Mouse (Mus musculus): ENCODE data around the gene Gbp3. TPM values are rescaled to one million over a fixed set of nuclear protein-coding genes. Genes with fewer than 3 reads are reported as not detected.

Gene Gbp3
- polyA plus RNA-seq, 1 experiment from 2014 or later: 4.3 TPM

GRCm38 (mm10) chr3:142618658-142619057, 58.8 kb downstream of the Gbp3 start:
- H3K9ac ChIP-seq (ENCODE audit: low read length): no peak overlapping the region
- H3K36me3 ChIP-seq (ENCODE audit: control insufficient read depth, insufficient read depth): no peaks in the 10 kb centered on the region
- H3K4me1 ChIP-seq (ENCODE audit: control insufficient read depth, insufficient read depth, low read length): no peaks in the 10 kb centered on the region; the same call in 1 of the 2 replicates
- H3K4me3 ChIP-seq (ENCODE audit: low read length): no peak overlapping the region
- no peak overlapping the region for H3K4me2 ChIP-seq (ENCODE audit: low read depth, low read length)
- no peak overlapping the region for H3K27ac ChIP-seq (ENCODE audit: low read length)
- H3K9me3 ChIP-seq (replicated peaks; ENCODE audit: control insufficient read depth, low read length): no peaks in the 10 kb centered on the region
- no peak for ATAC-seq (replicated peaks; ENCODE audit: extremely low read depth, insufficient read depth, low FRiP score)
- 77% methylated on average over 3 of the region's 3 CpGs for WGBS
- H3K27me3 ChIP-seq (ENCODE audit: control insufficient read depth, insufficient read depth, low read length): no peaks in the 10 kb centered on the region

- Histone ChIP-seq H3K27ac (ENCODE audit: low read length) (no peak overlapping the region), H3K4me2 (ENCODE audit: low read depth, low read length) (no peak overlapping the region), H3K27me3 (ENCODE audit: control insufficient read depth, insufficient read depth, low read length) (no peaks in the 10 kb centered on the region), H3K9me3 (replicated peaks; ENCODE audit: control insufficient read depth, low read length) (no peaks in the 10 kb centered on the region), H3K4me3 (ENCODE audit: low read length) (no peak overlapping the region), H3K36me3 (ENCODE audit: control insufficient read depth, insufficient read depth) (no peaks in the 10 kb centered on the region), H3K9ac (ENCODE audit: low read length) (no peak overlapping the region), H3K4me1 (ENCODE audit: control insufficient read depth, insufficient read depth, low read length) (no peaks in the 10 kb centered on the region; the same call in 1 of the 2 replicates)
- 49% methylated on average over 1 of the region's 1 CpGs for WGBS
- no peak for ATAC-seq (replicated peaks; ENCODE audit: extremely low read depth, insufficient read depth, low FRiP score)
Measured at GRCm38 (mm10) chr3:142619606-142620005, 59.8 kb downstream of the Gbp3 start.

- Histone ChIP-seq H3K4me3 (ENCODE audit: low read length) (peak within 1 kb of the TSS; percentile 45), H3K27me3 (ENCODE audit: control insufficient read depth, insufficient read depth, low read length) (no peaks in the 10 kb centered on the region), H3K9ac (ENCODE audit: low read length) (peak within 1 kb of the TSS; percentile 57), H3K36me3 (ENCODE audit: control insufficient read depth, insufficient read depth) (no peaks in the 10 kb centered on the region), H3K27ac (ENCODE audit: low read length) (peak within 1 kb of the TSS; percentile 49; the same call in 1 of the 2 replicates), H3K4me1 (ENCODE audit: control insufficient read depth, insufficient read depth, low read length) (no peaks in the 10 kb centered on the region; the same call in 1 of the 2 replicates), H3K4me2 (ENCODE audit: low read depth, low read length) (peak within 1 kb of the TSS; percentile 57), H3K9me3 (replicated peaks; ENCODE audit: control insufficient read depth, low read length) (no peaks in the 10 kb centered on the region)
- peak; percentile 55 for ATAC-seq (replicated peaks; ENCODE audit: extremely low read depth, insufficient read depth, low FRiP score)
- 35% methylated on average over 4 of the region's 4 CpGs for WGBS
Measured at GRCm38 (mm10) chr3:142620111-142620955, 60.5 kb downstream of the Gbp3 start, which contains the start of gene Gbp2. Gene Gbp2 (plus strand): TSS chr3:142620602.

GRCm38 (mm10) chr3:142620956-142621562, 61.2 kb downstream of the Gbp3 start:
- H3K27me3 ChIP-seq (ENCODE audit: control insufficient read depth, insufficient read depth, low read length): no peaks in the 10 kb centered on the region
- no peaks in the 10 kb centered on the region for H3K36me3 ChIP-seq (ENCODE audit: control insufficient read depth, insufficient read depth)
- peak overlapping the region; percentile 57 for H3K9ac ChIP-seq (ENCODE audit: low read length)
- whole genome bisulfite sequencing: 42% methylated on average over 3 of the region's 3 CpGs
- no peak for ATAC-seq (replicated peaks; ENCODE audit: extremely low read depth, insufficient read depth, low FRiP score)
- H3K4me3 ChIP-seq (ENCODE audit: low read length): peak overlapping the region; percentile 45
- peak overlapping the region; percentile 57 for H3K4me2 ChIP-seq (ENCODE audit: low read depth, low read length)
- H3K27ac ChIP-seq (ENCODE audit: low read length): peak overlapping the region; percentile 49; the same call in 1 of the 2 replicates
- H3K4me1 ChIP-seq (ENCODE audit: control insufficient read depth, insufficient read depth, low read length): no peaks in the 10 kb centered on the region; the same call in 1 of the 2 replicates
- H3K9me3 ChIP-seq (replicated peaks; ENCODE audit: control insufficient read depth, low read length): no peaks in the 10 kb centered on the region

Other genes starting within 250 kb of the Gbp3 start
- gene Pdlim5, start 164.3 kb upstream of the Gbp3 start, polyA plus RNA-seq (2015; fragmentation: Nextera tagmentation; extraction: Ambion mirVana): 235 and 246 TPM in 2 replicates
- 0.19 and 0.21 TPM in 2 replicates for gene Gbp5, start 66.0 kb upstream of the Gbp3 start, polyA plus RNA-seq (2015; fragmentation: Nextera tagmentation; extraction: Ambion mirVana)
- 4.5 and 7.2 TPM in 2 replicates for gene Gbp7, start 29.7 kb upstream of the Gbp3 start, polyA plus RNA-seq (2015; fragmentation: Nextera tagmentation; extraction: Ambion mirVana)
- not detected in 2 replicates for gene Gbp2b, start 34.8 kb downstream of the Gbp3 start, polyA plus RNA-seq (2015; fragmentation: Nextera tagmentation; extraction: Ambion mirVana)
- gene Gbp2, start 60.6 kb downstream of the Gbp3 start, polyA plus RNA-seq (2015; fragmentation: Nextera tagmentation; extraction: Ambion mirVana): 2.5 and 4.7 TPM in 2 replicates
- 14.9 and 15.6 TPM in 2 replicates for gene Kyat3, start 141.0 kb downstream of the Gbp3 start, polyA plus RNA-seq (2015; fragmentation: Nextera tagmentation; extraction: Ambion mirVana)
- 65.1 and 76.5 TPM in 2 replicates for gene Gtf2b, start 205.0 kb downstream of the Gbp3 start, polyA plus RNA-seq (2015; fragmentation: Nextera tagmentation; extraction: Ambion mirVana)